Mouse (Mus musculus) intestine, embryonic 14.5 days (tissue): ENCODE measurements around the gene Cab39l. TPM values are rescaled to one million over a fixed set of nuclear protein-coding genes. Genes with fewer than 3 reads are reported as not detected.

ENCODE experiments used
- ATAC-seq: fragments of 200-750 bp; cut with Nextera tagmentation; replicated peaks from 2 replicates; pipeline ENCODE4 v1.8.0; 2017; ENCODE audit warnings: low read depth, moderate number of reproducible peaks, moderate TSS enrichment, moderate library complexity; ENCODE audit not compliant: low FRiP score, low TSS enrichment
- DNase-seq: peaks from one replicate; pipeline ENCODE4 v3.0.0-alpha.2; 2018; ENCODE audit warnings: low spot score
- H3K27ac ChIP-seq: fragments of 300-500 bp; sonication (generic); 2 replicates; pipeline ENCODE4 v1.5.1; 2014; ENCODE audit warnings: low read depth, mild to moderate bottlenecking, control low read depth
- H3K27me3 ChIP-seq: fragments of 300-500 bp; sonication (generic); replicated peaks from 2 replicates; pipeline ENCODE4 v1.6.1; 2014; ENCODE audit warnings: low read length, control low read depth; ENCODE audit not compliant: control insufficient read depth, insufficient read depth
- H3K36me3 ChIP-seq: fragments of 300-500 bp; sonication (generic); 2 replicates; pipeline ENCODE4 v1.6.1; 2014; ENCODE audit warnings: low read length, control low read depth; ENCODE audit not compliant: control insufficient read depth, insufficient read depth
- H3K4me1 ChIP-seq: fragments of 300-500 bp; sonication (generic); replicated peaks from 2 replicates; pipeline ENCODE4 v1.6.1; 2014; ENCODE audit warnings: low read length, control low read depth, mixed read lengths; ENCODE audit not compliant: control insufficient read depth, insufficient read depth
- H3K4me2 ChIP-seq: fragments of 300-500 bp; sonication (generic); 2 replicates; pipeline ENCODE4 v1.6.1; 2014; ENCODE audit warnings: low read length
- H3K4me3 ChIP-seq: fragments of 300-500 bp; sonication (generic); 2 replicates; pipeline ENCODE4 v1.5.1; 2014; ENCODE audit warnings: low read depth, low read length, control low read depth, mixed read lengths
- H3K9ac ChIP-seq: fragments of 300-500 bp; sonication (generic); 2 replicates; pipeline ENCODE4 v1.6.1; 2014; ENCODE audit warnings: mild to moderate bottlenecking, low read length
- H3K9me3 ChIP-seq: fragments of 300-500 bp; sonication (generic); 2 replicates; pipeline ENCODE4 v1.6.1; 2016; ENCODE audit warnings: low read length, control low read depth; ENCODE audit not compliant: control insufficient read depth
- WGBS: fragments of 180-500 bp; shearing (Covaris S2); extraction: QIAGEN DNeasy Blood & Tissue Kit; methylation state at CpG from one replicate; pipeline ENCODE4 v1.1.7; 2014; 5-methylcytosine and 5-hydroxymethylcytosine counted together
- polyA plus RNA-seq: library from polyadenylated mRNA; unstranded; fragments of >200 nt; fragmentation: Nextera tagmentation; extraction: Ambion mirVana; gene quantifications from 2 replicates; pipeline ENCODE4 v1.2.1, GENCODE M21; 2014

Cab39l gene
- polyA plus RNA-seq, 1 experiment from 2014 or later: 36.2 TPM

DNA sequence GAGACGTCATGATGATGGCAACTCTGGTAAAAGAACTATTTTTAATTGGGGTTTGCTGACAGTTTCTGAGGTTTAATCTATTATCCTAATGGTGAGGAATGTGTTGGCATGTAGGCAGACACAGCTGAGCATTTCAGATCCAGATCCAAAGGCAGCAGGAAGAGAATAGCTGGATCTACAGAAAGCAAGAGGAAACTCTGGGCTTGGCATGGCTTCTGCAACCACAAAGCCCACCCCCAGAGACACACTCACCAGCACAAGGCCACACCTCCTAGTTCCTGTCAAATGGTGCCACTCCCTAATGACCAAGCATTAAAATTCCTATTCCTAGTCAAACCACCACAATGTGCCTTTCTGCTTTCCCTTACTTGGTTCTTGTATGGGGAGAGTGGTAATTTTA is 30.0 kb downstream of the Cab39l start:
- Histone ChIP-seq H3K9ac (no peak overlapping the region), H3K4me3 (no peak overlapping the region), H3K27me3 (no peaks in the 10 kb centered on the region), H3K9me3 (no peaks in the 10 kb centered on the region), H3K36me3 (no peaks in the 10 kb centered on the region), H3K4me1 (no peaks in the 10 kb centered on the region), H3K4me2 (no peak overlapping the region), H3K27ac (no peak overlapping the region)
- DNase-seq (no peak), ATAC-seq (no peak)
- WGBS: 91% methylated on average over 1 of the region's 1 CpGs

DNA sequence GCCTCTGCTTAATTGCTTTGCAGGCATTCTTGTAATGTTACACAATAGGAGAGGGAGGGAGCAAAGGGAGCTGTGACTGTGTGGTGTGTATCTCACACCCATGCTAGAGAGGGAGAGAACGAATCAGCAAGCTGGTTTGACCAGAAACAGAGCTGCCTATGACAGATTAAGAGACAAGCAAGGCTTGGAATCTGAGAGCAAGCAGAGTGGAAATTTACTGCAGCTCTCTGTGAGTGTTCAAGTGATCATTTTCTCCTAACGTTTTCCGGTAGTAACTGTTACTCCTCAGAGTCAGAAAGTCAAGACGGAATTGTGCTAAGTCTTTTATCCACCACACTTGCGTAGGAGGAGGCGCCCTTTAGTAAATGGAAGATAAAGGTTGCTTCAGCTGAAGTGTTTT is 37.9 kb downstream of the Cab39l start:
- H3K27me3 ChIP-seq: no peaks in the 10 kb centered on the region
- H3K4me1 ChIP-seq: no peaks in the 10 kb centered on the region
- WGBS: 27% methylated on average over 6 of the region's 6 CpGs
- H3K9ac ChIP-seq: no peak overlapping the region
- no peaks in the 10 kb centered on the region for H3K9me3 ChIP-seq
- DNase-seq (no peak), ATAC-seq (no peak)
- no peak overlapping the region for H3K27ac ChIP-seq
- H3K4me3 ChIP-seq: no peak overlapping the region
- no peak overlapping the region for H3K4me2 ChIP-seq
- H3K36me3 ChIP-seq: no peaks in the 10 kb centered on the region

DNA sequence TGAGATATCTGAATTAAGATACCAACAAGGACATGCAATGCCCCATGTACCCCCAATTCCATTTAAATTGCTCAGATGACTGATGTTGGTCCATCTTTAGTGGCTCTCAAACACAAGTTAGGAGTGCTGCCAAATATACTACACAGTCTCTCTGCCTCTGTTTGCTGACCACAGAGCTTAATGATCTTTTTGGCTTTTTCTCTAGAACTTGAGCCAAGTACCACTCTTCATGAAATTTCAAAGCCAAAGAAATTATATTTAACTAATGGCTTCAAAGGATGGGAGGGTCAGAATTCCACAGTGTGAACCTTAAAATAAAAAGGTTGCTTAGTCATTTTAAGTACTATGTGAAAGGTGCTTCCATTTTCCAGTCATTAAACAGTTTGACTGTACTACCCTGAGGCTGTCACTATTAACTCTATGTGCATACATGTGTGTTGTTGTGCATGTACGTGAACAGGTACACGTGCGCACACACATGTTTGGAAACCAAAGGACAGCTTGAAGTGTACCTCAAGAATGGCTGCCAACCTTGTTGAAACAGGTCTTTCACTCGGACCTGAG is 44.6 kb downstream of the Cab39l start:
- no peak for DNase-seq
- Histone ChIP-seq H3K9me3 (no peaks in the 10 kb centered on the region), H3K27ac (no peak overlapping the region), H3K4me2 (no peak overlapping the region), H3K4me3 (no peak overlapping the region), H3K27me3 (no peaks in the 10 kb centered on the region), H3K9ac (no peak overlapping the region), H3K4me1 (no peaks in the 10 kb centered on the region), H3K36me3 (no peaks in the 10 kb centered on the region)
- no peak for ATAC-seq
- WGBS: 90% methylated on average over 4 of the region's 4 CpGs

DNA sequence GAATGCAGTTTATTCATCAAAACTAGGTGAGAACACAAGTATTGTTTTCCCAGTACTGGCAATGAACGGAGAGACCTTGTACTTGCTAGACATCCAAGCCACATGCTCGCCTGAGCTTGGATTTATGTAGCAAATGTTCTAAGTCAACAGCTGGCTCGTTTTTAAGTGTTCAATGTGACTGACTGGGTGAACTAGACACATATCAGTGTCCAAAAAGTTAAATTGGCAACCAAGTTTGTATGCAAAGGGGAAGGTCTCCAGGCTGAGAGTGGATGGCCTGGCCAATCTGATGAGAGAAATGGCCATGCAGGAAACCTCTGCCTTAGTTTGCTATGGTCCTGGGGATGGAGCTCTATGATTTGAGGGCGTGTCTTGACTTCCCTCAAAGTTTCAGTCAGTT is 51.6 kb downstream of the Cab39l start:
- no peak overlapping the region for H3K4me3 ChIP-seq
- H3K36me3 ChIP-seq: no peaks in the 10 kb centered on the region
- WGBS: 82% methylated on average over 4 of the region's 4 CpGs
- H3K27me3 ChIP-seq: no peaks in the 10 kb centered on the region
- ATAC-seq (no peak), DNase-seq (no peak)
- no peak overlapping the region for H3K4me2 ChIP-seq
- no peak overlapping the region for H3K27ac ChIP-seq
- no peaks in the 10 kb centered on the region for H3K9me3 ChIP-seq
- no peaks in the 10 kb centered on the region for H3K4me1 ChIP-seq
- no peak overlapping the region for H3K9ac ChIP-seq

DNA sequence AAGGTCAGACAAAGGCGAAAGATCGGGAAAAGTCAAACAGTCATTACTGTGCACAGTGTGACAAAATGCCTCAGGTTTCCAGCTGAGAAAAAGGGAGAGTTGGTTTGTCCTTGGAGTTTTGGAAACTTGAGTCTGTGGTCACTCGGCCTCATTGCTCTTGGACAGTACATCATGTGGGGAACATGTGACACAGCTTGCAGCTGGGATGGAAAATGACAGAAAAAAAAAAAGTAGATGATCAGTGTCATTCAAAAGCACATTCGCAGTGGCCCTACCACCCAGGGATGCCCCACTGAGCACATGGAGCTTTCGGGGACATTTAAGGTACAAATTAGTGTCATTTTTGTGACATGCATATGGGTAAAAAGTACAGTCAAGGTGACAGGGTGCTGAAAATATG is 57.2 kb downstream of the Cab39l start:
- no peak overlapping the region for H3K9ac ChIP-seq
- H3K9me3 ChIP-seq: no peaks in the 10 kb centered on the region
- WGBS: 94% methylated on average over 5 of the region's 5 CpGs
- no peak for ATAC-seq
- DNase-seq: no peak
- 0 out of 2 replicates have a peak, but pooled peaks cover 3% of the 10 kb centered on the region for H3K36me3 ChIP-seq
- H3K27ac ChIP-seq: no peak overlapping the region
- no peaks in the 10 kb centered on the region for H3K27me3 ChIP-seq
- no peak overlapping the region for H3K4me3 ChIP-seq
- no peaks in the 10 kb centered on the region for H3K4me1 ChIP-seq
- H3K4me2 ChIP-seq: no peak overlapping the region

DNA sequence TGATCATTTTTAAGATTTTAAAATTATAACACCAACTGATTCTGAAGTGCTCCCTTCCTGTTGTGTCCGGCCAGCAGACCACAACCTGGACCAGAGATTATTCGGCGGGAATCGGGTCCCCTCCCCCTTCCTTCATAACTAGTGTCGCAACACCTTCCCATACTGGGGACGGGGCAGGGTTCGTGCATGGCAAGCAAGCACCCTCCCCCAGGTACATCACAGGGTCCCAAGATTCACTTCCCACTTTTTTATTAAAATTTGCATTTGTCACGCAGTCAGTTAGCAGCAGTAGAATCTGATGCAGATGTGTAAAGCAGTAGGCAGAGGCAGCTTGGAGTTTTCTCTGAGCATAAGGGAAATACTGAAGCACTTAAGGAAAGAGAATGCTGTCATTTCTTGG is 64.1 kb downstream of the Cab39l start:
- DNase-seq: no peak
- Histone ChIP-seq H3K4me3 (no peak overlapping the region), H3K4me1 (no peaks in the 10 kb centered on the region), H3K4me2 (no peak overlapping the region), H3K36me3 (0 out of 2 replicates have a peak, but pooled peaks cover 3% of the 10 kb centered on the region), H3K27ac (no peak overlapping the region), H3K9me3 (no peaks in the 10 kb centered on the region), H3K9ac (no peak overlapping the region), H3K27me3 (no peaks in the 10 kb centered on the region)
- ATAC-seq: no peak
- WGBS: 95% methylated on average over 8 of the region's 8 CpGs

DNA sequence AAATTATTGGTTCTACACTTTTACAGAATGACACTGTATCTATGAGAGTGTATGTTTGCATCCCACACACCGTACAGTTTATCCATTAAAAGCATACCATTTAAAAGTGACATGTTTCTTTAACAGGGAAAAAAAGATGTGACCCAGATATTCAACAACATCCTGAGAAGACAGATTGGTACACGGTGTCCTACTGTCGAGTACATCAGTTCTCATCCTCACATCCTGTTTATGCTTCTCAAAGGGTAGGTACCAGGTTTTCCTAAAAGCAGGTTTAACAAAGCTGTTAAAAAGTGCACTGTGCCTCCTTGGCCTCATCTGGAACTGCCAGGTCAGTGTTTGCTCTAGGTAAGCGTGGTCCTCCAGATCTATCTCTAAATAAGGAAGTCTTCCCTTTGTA is 65.4 kb downstream of the Cab39l start:
- DNase-seq (no peak), ATAC-seq (no peak)
- Histone ChIP-seq H3K27me3 (no peaks in the 10 kb centered on the region), H3K9ac (no peak overlapping the region), H3K36me3 (0 out of 2 replicates have a peak, but pooled peaks cover 3% of the 10 kb centered on the region), H3K4me3 (no peak overlapping the region), H3K4me2 (no peak overlapping the region), H3K27ac (no peak overlapping the region), H3K4me1 (no peaks in the 10 kb centered on the region), H3K9me3 (no peaks in the 10 kb centered on the region)
- WGBS: 68% methylated on average over 4 of the region's 4 CpGs

DNA sequence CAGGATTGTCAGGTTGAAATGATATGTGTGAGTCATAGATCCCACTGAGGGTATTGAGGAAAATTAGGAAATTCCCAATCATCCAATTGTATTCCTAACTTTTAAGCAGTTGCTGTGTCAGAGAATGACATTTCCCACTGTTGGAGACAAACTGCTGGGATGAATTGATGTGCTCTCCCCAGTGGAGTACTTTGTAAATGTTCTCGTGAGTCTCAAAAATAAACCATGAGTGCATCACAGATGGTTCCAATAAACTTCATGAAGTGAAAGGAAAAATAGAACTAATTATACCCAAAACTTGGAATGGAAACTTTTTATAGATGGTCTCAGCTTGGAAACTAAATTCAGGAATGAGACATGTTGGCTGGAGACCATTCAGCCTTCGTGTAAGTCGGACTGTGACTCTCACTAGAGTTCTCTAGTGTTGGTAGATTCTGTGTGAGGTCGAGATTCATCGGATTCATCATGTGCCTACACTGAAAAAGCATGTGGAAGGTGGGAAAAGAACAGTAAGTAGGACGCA is 73.2 kb downstream of the Cab39l start:
- H3K27ac ChIP-seq: no peak overlapping the region
- H3K36me3 ChIP-seq: no peaks in the 10 kb centered on the region
- no peak overlapping the region for H3K4me3 ChIP-seq
- 82% methylated on average over 6 of the region's 6 CpGs for WGBS
- no peak overlapping the region for H3K4me2 ChIP-seq
- no peaks in the 10 kb centered on the region for H3K9me3 ChIP-seq
- DNase-seq: no peak
- H3K9ac ChIP-seq: no peak overlapping the region
- no peaks in the 10 kb centered on the region for H3K27me3 ChIP-seq
- ATAC-seq: no peak
- H3K4me1 ChIP-seq: no peaks in the 10 kb centered on the region

DNA sequence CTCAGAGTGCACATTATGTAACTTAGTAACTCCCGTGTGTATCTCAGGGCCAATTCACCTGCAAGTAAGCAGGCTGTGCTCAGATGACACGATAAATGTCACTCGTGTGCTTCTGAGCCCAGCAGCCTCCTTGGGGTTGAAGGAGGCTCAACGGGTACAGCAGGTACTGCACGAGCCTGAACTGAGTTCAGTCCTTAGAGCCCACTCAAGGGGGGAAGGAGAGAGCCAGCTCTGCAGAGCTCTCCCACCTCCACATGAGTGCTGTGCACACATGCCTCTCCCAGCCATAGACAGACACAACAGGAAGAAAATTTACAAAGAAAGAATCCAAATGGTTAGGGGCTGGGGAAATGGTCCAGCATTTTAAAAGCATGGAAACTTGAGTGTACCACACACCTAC is 85.1 kb downstream of the Cab39l start:
- DNase-seq: no peak
- no peak overlapping the region for H3K4me2 ChIP-seq
- H3K27me3 ChIP-seq: no peaks in the 10 kb centered on the region
- no peak overlapping the region for H3K4me3 ChIP-seq
- H3K9ac ChIP-seq: no peak overlapping the region
- no peaks in the 10 kb centered on the region for H3K36me3 ChIP-seq
- H3K27ac ChIP-seq: no peak overlapping the region
- no peak for ATAC-seq
- H3K4me1 ChIP-seq: no peaks in the 10 kb centered on the region
- H3K9me3 ChIP-seq: no peaks in the 10 kb centered on the region
- WGBS: 76% methylated on average over 5 of the region's 5 CpGs
